8 mouse cellular contexts compared by ENCODE assay signal in the genomic region with DNA sequence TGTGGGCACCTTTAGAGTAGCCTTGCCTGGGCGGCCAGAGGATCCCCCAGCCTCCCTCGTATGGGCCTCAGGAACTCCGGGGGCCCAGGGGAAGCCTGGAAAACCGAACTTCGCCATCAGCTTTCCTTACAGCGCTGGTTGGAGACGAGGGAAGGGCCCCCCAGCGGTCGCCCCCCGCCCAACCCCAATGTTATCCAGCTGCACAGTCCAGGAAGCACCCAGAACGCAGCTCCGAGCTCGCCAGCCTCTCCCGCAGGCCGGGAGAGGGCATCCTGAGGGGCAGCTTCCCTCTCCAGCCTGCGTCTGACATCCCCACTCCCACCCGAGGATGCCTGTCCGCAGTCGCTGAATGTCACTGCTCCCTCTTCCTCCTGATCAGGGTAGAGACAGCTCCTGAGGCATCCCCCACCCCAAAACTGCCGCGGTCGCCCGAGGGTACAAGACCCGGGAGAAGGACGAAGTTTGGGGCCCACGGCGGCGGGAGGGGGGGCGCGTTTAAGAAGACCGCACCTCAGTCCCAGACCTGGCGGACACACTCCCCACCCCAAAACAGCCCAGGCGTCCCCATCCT. TPM values are rescaled to one million over a fixed set of nuclear protein-coding genes. Genes with fewer than 3 reads are reported as not detected.
A peak's percentile ranks its signal among the peaks of the same experiment; 100 is the strongest.
DNase-seq lines count a peak whose midpoint lies in the region; ATAC-seq and TF ChIP-seq lines count a peak whose summit lies in the region.

No protein-coding gene starts in this region.

- intact Hi-C loops in left cerebral cortex, postnatal 4 days (cut with DNase I) = loop anchor here (5.0 to 10.0 kb wide), 3 partner anchors 244 to 362 kb away; no protein-coding TSS in a partner anchor

- DNase-seq in adrenal gland, postnatal 14 days = peak; percentile 61
- peak; percentile 84 for DNase-seq in forebrain, embryonic 11.5 days (ENCODE audit: low spot score)
- peak; percentile 72 for DNase-seq in hindbrain, postnatal 0 days (ENCODE audit: low spot score)
- peak; percentile 67 for DNase-seq in left cerebral cortex, postnatal 4 days
- peak; percentile 96 for DNase-seq in midbrain, embryonic 11.5 days (ENCODE audit: low spot score, missing footprints)

- H3K27me3 ChIP-seq in E14TG2a.4 (ENCODE audit: insufficient read depth, low read length) = no peaks in the 10 kb centered on the region
- H3K27me3 ChIP-seq in forebrain, embryonic 11.5 days (ENCODE audit: control insufficient read depth, insufficient read depth, low read length) = no peaks in the 10 kb centered on the region
- no peaks in the 10 kb centered on the region for H3K27me3 ChIP-seq in hindbrain, postnatal 0 days (ENCODE audit: insufficient read depth, low read length)
- no peaks in the 10 kb centered on the region for H3K27me3 ChIP-seq in midbrain, embryonic 11.5 days (ENCODE audit: control insufficient read depth, insufficient read depth, low read length)
- no peaks in the 10 kb centered on the region for H3K27me3 ChIP-seq in small intestine, adult 2 months (ENCODE audit: control insufficient read depth, insufficient read depth, low read length)

- H3K9ac ChIP-seq in forebrain, embryonic 11.5 days (ENCODE audit: low read length) = peak overlapping the region; percentile 98
- peak overlapping the region; percentile 92 for H3K9ac ChIP-seq in hindbrain, postnatal 0 days (replicated peaks; ENCODE audit: low read length)
- peak overlapping the region; percentile 81 for H3K9ac ChIP-seq in midbrain, embryonic 11.5 days (ENCODE audit: low read length)

- peak overlapping the region; percentile 90 for H3K4me3 ChIP-seq in E14TG2a.4 (replicated peaks; ENCODE audit: low read length)
- H3K4me3 ChIP-seq in forebrain, embryonic 11.5 days (ENCODE audit: low read depth, low read length) = peak overlapping the region; percentile 94
- peak overlapping the region; percentile 84 for H3K4me3 ChIP-seq in hindbrain, postnatal 0 days (ENCODE audit: low read length)
- peak overlapping the region; percentile 51 for H3K4me3 ChIP-seq in midbrain, embryonic 11.5 days (ENCODE audit: low read depth, low read length)
- peak overlapping the region; percentile 99 for H3K4me3 ChIP-seq in small intestine, adult 2 months (ENCODE audit: low read depth, low read length)

- H3K4me1 ChIP-seq in E14TG2a.4 (replicated peaks; ENCODE audit: low read depth, low read length) = peaks cover 77% of the 10 kb centered on the region
- H3K4me1 ChIP-seq in forebrain, embryonic 11.5 days (replicated peaks; ENCODE audit: control insufficient read depth, insufficient read depth, low read length) = peaks cover 3% of the 10 kb centered on the region; the same call in 1 of the 2 replicates
- no peaks in the 10 kb centered on the region for H3K4me1 ChIP-seq in hindbrain, postnatal 0 days (ENCODE audit: insufficient read depth, low read length)
- H3K4me1 ChIP-seq in midbrain, embryonic 11.5 days (ENCODE audit: control insufficient read depth, insufficient read depth, low read length) = peaks cover 17% of the 10 kb centered on the region
- H3K4me1 ChIP-seq in small intestine, adult 2 months (ENCODE audit: control insufficient read depth, insufficient read depth, insufficient read length, low read length) = peaks cover 18% of the 10 kb centered on the region

- ATAC-seq in forebrain, embryonic 11.5 days (replicated peaks; ENCODE audit: low FRiP score) = no peak
- no peak for ATAC-seq in hindbrain, postnatal 0 days
- ATAC-seq in midbrain, embryonic 11.5 days (ENCODE audit: low FRiP score) = no peak
- ATAC-seq in inflammation-experienced regulatory T-cells, adult 6 months = no peak

- peak overlapping the region; percentile 74 for H3K4me2 ChIP-seq in forebrain, embryonic 11.5 days (ENCODE audit: low read depth, low read length, severe bottlenecking)
- peak overlapping the region; percentile 78 for H3K4me2 ChIP-seq in hindbrain, postnatal 0 days (ENCODE audit: low read depth, low read length)
- peak overlapping the region; percentile 90 for H3K4me2 ChIP-seq in midbrain, embryonic 11.5 days

- WGBS in forebrain, embryonic 11.5 days = 0% methylated on average over 33 of the region's 33 CpGs
- WGBS in hindbrain, postnatal 0 days = 2% methylated on average over 27 of the region's 33 CpGs
- under 1% methylated on average over 33 of the region's 33 CpGs for WGBS in midbrain, embryonic 11.5 days
- whole genome bisulfite sequencing in small intestine, adult 2 months = 2% methylated on average over 33 of the region's 33 CpGs

- H3K36me3 ChIP-seq in E14TG2a.4 (ENCODE audit: insufficient read depth, low read length) = peaks cover 73% of the 10 kb centered on the region
- no peaks in the 10 kb centered on the region for H3K36me3 ChIP-seq in forebrain, embryonic 11.5 days (ENCODE audit: control insufficient read depth, insufficient read depth, low read length)
- H3K36me3 ChIP-seq in hindbrain, postnatal 0 days (ENCODE audit: insufficient read depth, low read length) = no peaks in the 10 kb centered on the region
- no peaks in the 10 kb centered on the region for H3K36me3 ChIP-seq in midbrain, embryonic 11.5 days (ENCODE audit: control insufficient read depth, insufficient read depth, low read length)
- no peaks in the 10 kb centered on the region for H3K36me3 ChIP-seq in small intestine, adult 2 months (ENCODE audit: control insufficient read depth, insufficient read depth, low read length)

- no peak for TF ChIP-seq CTCF in E14TG2a.4 (conservative IDR thresholded peaks at IDR 0.05; ENCODE audit: low read length)
- TF ChIP-seq CTCF in hindbrain, postnatal 0 days (IDR thresholded peaks at IDR 0.05; ENCODE audit: low read depth) = peak; percentile 51
- TF ChIP-seq CTCF in small intestine, adult 2 months (IDR thresholded peaks at IDR 0.05; ENCODE audit: extremely low read depth, insufficient read length, insufficient replicate concordance, low read depth, low read length) = no peak

- H3K27ac ChIP-seq in forebrain, embryonic 11.5 days (ENCODE audit: low read depth, low read length) = peak overlapping the region; percentile 99
- peak overlapping the region; percentile 98 for H3K27ac ChIP-seq in hindbrain, postnatal 0 days
- peak overlapping the region; percentile 99 for H3K27ac ChIP-seq in midbrain, embryonic 11.5 days (ENCODE audit: low read depth, low read length)
- peak overlapping the region; percentile 72; the same call in 1 of the 2 replicates for H3K27ac ChIP-seq in small intestine, adult 2 months (ENCODE audit: insufficient read depth, low read depth, low read length)

- H3K9me3 ChIP-seq in E14TG2a.4 (ENCODE audit: low read length) = no peaks in the 10 kb centered on the region
- no peaks in the 10 kb centered on the region for H3K9me3 ChIP-seq in forebrain, embryonic 11.5 days (ENCODE audit: control insufficient read depth, low read length)
- no peaks in the 10 kb centered on the region for H3K9me3 ChIP-seq in hindbrain, postnatal 0 days (ENCODE audit: low read length)
- H3K9me3 ChIP-seq in midbrain, embryonic 11.5 days (ENCODE audit: control insufficient read depth, low read length) = no peaks in the 10 kb centered on the region

- TF ChIP-seq POLR2A in small intestine, adult 2 months (IDR thresholded peaks at IDR 0.05; ENCODE audit: low read depth, low read length) = no peak

RNA-seq across cellular contexts. Expression of a gene that starts 17.9 kb away (rescaled TPM):
- 43.4 and 45.3 TPM in 2 replicates for total RNA-seq in adrenal gland, postnatal 14 days (2021)
- 33.1 and 34.5 TPM in 2 replicates for polyA plus RNA-seq in forebrain, embryonic 11.5 days (2014; fragmentation: Nextera tagmentation; extraction: Ambion mirVana)
- total RNA-seq in hindbrain, postnatal 0 days (2014; rRNA removed) = 20.8 and 33.0 TPM in 2 replicates
- polyA plus RNA-seq in hindbrain, postnatal 0 days (2015; fragmentation: Nextera tagmentation; extraction: Ambion mirVana) = 13.7 and 15.2 TPM in 2 replicates
- total RNA-seq in left cerebral cortex, postnatal 4 days (2021) = 10 to 100 TPM; 80.4 to 91.7 TPM
- 13.5 and 16.3 TPM in 2 replicates for polyA plus RNA-seq in midbrain, embryonic 11.5 days (2014; fragmentation: Nextera tagmentation; extraction: Ambion mirVana)
- polyA plus RNA-seq in small intestine, adult 2 months (2012; rRNA removed) = 4.0 and 8.3 TPM in 2 replicates
- polyA plus RNA-seq in inflammation-experienced regulatory T-cells, adult 6 months (2017; shearing (Covaris generic)) = 10 to 100 TPM in 2 of 3 experiments, 1 to 10 TPM in 1; 9.0 to 23.5 (median 20.5) TPM
